Mouse (Mus musculus): ENCODE measurements at regions not wholly inside any gene's neighbourhood (a gene's known extent, or its start where the extent isn't known, plus 50 kb on each side); places are given as distances from the start of the nearest gene placed in this dataset.
"Not testable (repeated sequence)": the region's sequence is repeated elsewhere in the genome, so short reads cannot be mapped to it uniquely, and the experiment has no call there.

DNA sequence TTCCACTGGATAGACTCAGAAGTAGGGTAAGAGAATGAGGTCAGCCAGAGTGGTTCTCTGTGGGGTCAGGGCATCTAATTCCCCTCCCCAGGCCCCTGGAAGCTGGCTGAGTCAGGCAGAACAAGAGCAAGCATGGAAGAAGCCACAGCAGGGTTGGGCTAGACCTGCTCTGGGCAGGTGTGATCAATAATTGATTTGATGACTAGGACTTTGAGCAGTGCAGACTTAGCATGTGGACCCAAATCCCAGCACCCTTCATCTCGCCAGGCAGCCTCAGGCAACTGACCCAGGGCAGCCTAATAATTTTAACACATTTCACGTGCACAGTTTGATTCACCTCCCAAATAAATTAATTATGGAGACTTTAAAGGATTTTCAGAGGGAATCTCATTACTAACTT, 67.2 kb downstream of the Qdpr start:
- H3K4me3 ChIP-seq (ENCODE audit: low read depth, low read length): no peak overlapping the region
- H3K9ac ChIP-seq (replicated peaks; ENCODE audit: low read length, poor library complexity, severe bottlenecking): no peak overlapping the region
- no peak overlapping the region for H3K4me2 ChIP-seq (ENCODE audit: low read depth, low read length, poor library complexity, severe bottlenecking)
- WGBS: 58% methylated on average over 2 of the region's 2 CpGs
- no peaks in the 10 kb centered on the region for H3K36me3 ChIP-seq (ENCODE audit: insufficient read depth, low read length)
- no peaks in the 10 kb centered on the region for H3K9me3 ChIP-seq (ENCODE audit: low read length)
- no peak for TF ChIP-seq CTCF (IDR thresholded peaks at IDR 0.05)
- ATAC-seq (ENCODE audit: low FRiP score): no peak
- H3K27ac ChIP-seq (ENCODE audit: low read depth, low read length): no peak overlapping the region
- H3K27me3 ChIP-seq (ENCODE audit: insufficient read depth, low read length): no peaks in the 10 kb centered on the region
- H3K4me1 ChIP-seq (ENCODE audit: insufficient read depth, low read length): no peaks in the 10 kb centered on the region
- no peak for DNase-seq (ENCODE audit: low spot score)

GRCm38 (mm10) chr5:45378486-45378885, 71.5 kb downstream of the Qdpr start:
- Histone ChIP-seq H3K27ac (ENCODE audit: low read depth, low read length) (no peak overlapping the region), H3K4me1 (ENCODE audit: insufficient read depth, low read length) (no peaks in the 10 kb centered on the region), H3K36me3 (ENCODE audit: insufficient read depth, low read length) (no peaks in the 10 kb centered on the region), H3K4me3 (ENCODE audit: low read depth, low read length) (no peak overlapping the region), H3K9me3 (ENCODE audit: low read length) (no peaks in the 10 kb centered on the region), H3K4me2 (ENCODE audit: low read depth, low read length, poor library complexity, severe bottlenecking) (no peak overlapping the region), H3K9ac (replicated peaks; ENCODE audit: low read length, poor library complexity, severe bottlenecking) (no peak overlapping the region), H3K27me3 (ENCODE audit: insufficient read depth, low read length) (no peaks in the 10 kb centered on the region)
- TF ChIP-seq CTCF (IDR thresholded peaks at IDR 0.05): no peak
- no peak for ATAC-seq (ENCODE audit: low FRiP score)
- DNase-seq (ENCODE audit: low spot score): no peak
- WGBS: 9% methylated on average over 2 of the region's 2 CpGs

DNA sequence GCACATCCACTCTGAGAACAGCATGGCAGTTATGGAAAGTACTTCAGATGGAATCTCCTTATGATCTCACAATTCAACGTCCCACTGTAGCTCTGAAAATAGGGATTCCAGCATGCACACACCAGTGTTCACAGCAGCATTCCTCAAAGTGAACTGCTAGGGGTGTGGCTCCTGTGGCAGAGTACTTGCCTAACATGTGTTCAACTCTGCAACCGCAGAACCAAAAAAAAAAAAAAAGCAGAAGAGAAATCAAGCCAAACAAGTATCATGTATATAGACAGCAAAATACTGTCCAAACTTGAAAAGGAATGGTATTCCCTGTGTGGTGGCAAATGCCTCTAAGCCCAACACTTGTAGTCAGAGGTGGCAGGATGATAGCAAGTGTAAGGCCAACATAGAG, 77.0 kb downstream of the Qdpr start:
- Histone ChIP-seq H3K4me3 (ENCODE audit: low read depth, low read length) (no peak overlapping the region), H3K9me3 (ENCODE audit: low read length) (no peaks in the 10 kb centered on the region), H3K4me1 (ENCODE audit: insufficient read depth, low read length) (no peaks in the 10 kb centered on the region), H3K9ac (replicated peaks; ENCODE audit: low read length, poor library complexity, severe bottlenecking) (no peak overlapping the region), H3K27me3 (ENCODE audit: insufficient read depth, low read length) (no peaks in the 10 kb centered on the region), H3K36me3 (ENCODE audit: insufficient read depth, low read length) (no peaks in the 10 kb centered on the region), H3K27ac (ENCODE audit: low read depth, low read length) (no peak overlapping the region), H3K4me2 (ENCODE audit: low read depth, low read length, poor library complexity, severe bottlenecking) (no peak overlapping the region)
- no peak for TF ChIP-seq CTCF (IDR thresholded peaks at IDR 0.05)
- 83% methylated on average over 2 of the region's 2 CpGs for whole genome bisulfite sequencing
- DNase-seq (ENCODE audit: low spot score) (no peak), ATAC-seq (ENCODE audit: low FRiP score) (no peak)

GRCm38 (mm10) chr5:45368451-45368850, 81.6 kb downstream of the Qdpr start:
- no peak overlapping the region for H3K4me2 ChIP-seq (ENCODE audit: low read depth, low read length, poor library complexity, severe bottlenecking)

GRCm38 (mm10) chr5:45360189-45360588, 89.8 kb downstream of the Qdpr start:
- no peak for TF ChIP-seq CTCF (IDR thresholded peaks at IDR 0.05)
- H3K9me3 ChIP-seq (ENCODE audit: low read length): no peaks in the 10 kb centered on the region
- H3K36me3 ChIP-seq (ENCODE audit: insufficient read depth, low read length): no peaks in the 10 kb centered on the region
- H3K9ac ChIP-seq (replicated peaks; ENCODE audit: low read length, poor library complexity, severe bottlenecking): no peak overlapping the region
- H3K4me3 ChIP-seq (ENCODE audit: low read depth, low read length): no peak overlapping the region
- ATAC-seq (ENCODE audit: low FRiP score) (no peak), DNase-seq (ENCODE audit: low spot score) (no peak)
- H3K27me3 ChIP-seq (ENCODE audit: insufficient read depth, low read length): no peaks in the 10 kb centered on the region
- H3K4me2 ChIP-seq (ENCODE audit: low read depth, low read length, poor library complexity, severe bottlenecking): no peak overlapping the region
- no peak overlapping the region for H3K27ac ChIP-seq (ENCODE audit: low read depth, low read length)
- no peaks in the 10 kb centered on the region for H3K4me1 ChIP-seq (ENCODE audit: insufficient read depth, low read length)

More at GRCm38 (mm10) chr5:45368451-45368850, 81.6 kb downstream of the Qdpr start:
- Histone ChIP-seq H3K9ac (replicated peaks; ENCODE audit: low read length, poor library complexity, severe bottlenecking) (no peak overlapping the region), H3K4me3 (ENCODE audit: low read depth, low read length) (no peak overlapping the region), H3K36me3 (ENCODE audit: insufficient read depth, low read length) (no peaks in the 10 kb centered on the region), H3K4me1 (ENCODE audit: insufficient read depth, low read length) (no peaks in the 10 kb centered on the region), H3K27me3 (ENCODE audit: insufficient read depth, low read length) (no peaks in the 10 kb centered on the region), H3K27ac (ENCODE audit: low read depth, low read length) (no peak overlapping the region), H3K9me3 (ENCODE audit: low read length) (no peaks in the 10 kb centered on the region)
- TF ChIP-seq CTCF (IDR thresholded peaks at IDR 0.05): no peak
- 89% methylated on average over 6 of the region's 6 CpGs for WGBS
- DNase-seq (ENCODE audit: low spot score) (no peak), ATAC-seq (ENCODE audit: low FRiP score) (no peak)

GRCm38 (mm10) chr5:45340411-45340810, 109.6 kb downstream of the Qdpr start:
- no peak overlapping the region for H3K4me3 ChIP-seq (ENCODE audit: low read depth, low read length)
- ATAC-seq (ENCODE audit: low FRiP score) (no peak), DNase-seq (ENCODE audit: low spot score) (no peak)
- WGBS: 85% methylated on average over 3 of the region's 3 CpGs
- H3K27me3 ChIP-seq (ENCODE audit: insufficient read depth, low read length): no peaks in the 10 kb centered on the region
- no peak overlapping the region for H3K9ac ChIP-seq (replicated peaks; ENCODE audit: low read length, poor library complexity, severe bottlenecking)
- no peak overlapping the region for H3K4me2 ChIP-seq (ENCODE audit: low read depth, low read length, poor library complexity, severe bottlenecking)
- H3K9me3 ChIP-seq (ENCODE audit: low read length): no peaks in the 10 kb centered on the region
- no peak overlapping the region for H3K27ac ChIP-seq (ENCODE audit: low read depth, low read length)
- no peaks in the 10 kb centered on the region for H3K4me1 ChIP-seq (ENCODE audit: insufficient read depth, low read length)
- no peaks in the 10 kb centered on the region for H3K36me3 ChIP-seq (ENCODE audit: insufficient read depth, low read length)
- TF ChIP-seq CTCF (IDR thresholded peaks at IDR 0.05): no peak

- no peak for TF ChIP-seq CTCF (IDR thresholded peaks at IDR 0.05)
- H3K9ac ChIP-seq (replicated peaks; ENCODE audit: low read length, poor library complexity, severe bottlenecking): no peak overlapping the region
- H3K36me3 ChIP-seq (ENCODE audit: insufficient read depth, low read length): no peaks in the 10 kb centered on the region
- H3K9me3 ChIP-seq (ENCODE audit: low read length): no peaks in the 10 kb centered on the region
- DNase-seq (ENCODE audit: low spot score): no peak
- H3K4me3 ChIP-seq (ENCODE audit: low read depth, low read length): no peak overlapping the region
- no peaks in the 10 kb centered on the region for H3K4me1 ChIP-seq (ENCODE audit: insufficient read depth, low read length)
- WGBS: 70% methylated on average over 2 of the region's 2 CpGs
- no peak overlapping the region for H3K27ac ChIP-seq (ENCODE audit: low read depth, low read length)
- no peak overlapping the region for H3K4me2 ChIP-seq (ENCODE audit: low read depth, low read length, poor library complexity, severe bottlenecking)
- no peak for ATAC-seq (ENCODE audit: low FRiP score)
- H3K27me3 ChIP-seq (ENCODE audit: insufficient read depth, low read length): no peaks in the 10 kb centered on the region
Measured at GRCm38 (mm10) chr5:45336801-45337200, 113.2 kb downstream of the Qdpr start.

DNA sequence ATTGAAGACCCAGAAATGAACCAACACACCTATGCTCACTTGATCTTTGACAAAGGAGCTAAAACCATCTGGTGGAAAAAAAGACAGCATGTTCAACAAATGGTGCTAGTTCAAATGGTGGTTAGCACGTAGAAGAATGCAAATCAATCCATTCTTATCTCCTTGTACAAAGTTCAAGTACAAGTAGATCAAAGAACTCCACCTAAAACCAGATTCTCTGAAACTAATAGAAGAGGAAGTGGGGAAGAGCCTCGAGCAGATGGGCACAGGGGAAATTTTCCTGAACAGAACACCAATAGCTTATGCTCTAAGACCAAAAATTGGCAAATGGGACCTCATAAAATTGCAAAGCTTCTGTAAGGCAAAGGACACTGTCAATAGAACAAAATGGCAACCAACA, 125.6 kb downstream of the Qdpr start:
- not testable (repeated sequence) for H3K36me3 ChIP-seq (ENCODE audit: insufficient read depth, low read length); H3K9ac ChIP-seq (replicated peaks; ENCODE audit: low read length, poor library complexity, severe bottlenecking); H3K4me3 ChIP-seq (ENCODE audit: low read depth, low read length); H3K27ac ChIP-seq (ENCODE audit: low read depth, low read length); H3K9me3 ChIP-seq (ENCODE audit: low read length); ATAC-seq (ENCODE audit: low FRiP score); H3K27me3 ChIP-seq (ENCODE audit: insufficient read depth, low read length); DNase-seq (ENCODE audit: low spot score); H3K4me2 ChIP-seq (ENCODE audit: low read depth, low read length, poor library complexity, severe bottlenecking); H3K4me1 ChIP-seq (ENCODE audit: insufficient read depth, low read length)
- 61% methylated on average over 2 of the region's 2 CpGs for WGBS
